Mouse (Mus musculus) kidney, adult 11 months (tissue): ENCODE results near the gene Gm45713.
A peak's percentile ranks its signal among the peaks of the same experiment; 100 is the strongest.

Experiments
- DNase-seq: peaks from one replicate; pipeline ENCODE4 v3.0.0; 2022

The Gm45713 gene

DNA sequence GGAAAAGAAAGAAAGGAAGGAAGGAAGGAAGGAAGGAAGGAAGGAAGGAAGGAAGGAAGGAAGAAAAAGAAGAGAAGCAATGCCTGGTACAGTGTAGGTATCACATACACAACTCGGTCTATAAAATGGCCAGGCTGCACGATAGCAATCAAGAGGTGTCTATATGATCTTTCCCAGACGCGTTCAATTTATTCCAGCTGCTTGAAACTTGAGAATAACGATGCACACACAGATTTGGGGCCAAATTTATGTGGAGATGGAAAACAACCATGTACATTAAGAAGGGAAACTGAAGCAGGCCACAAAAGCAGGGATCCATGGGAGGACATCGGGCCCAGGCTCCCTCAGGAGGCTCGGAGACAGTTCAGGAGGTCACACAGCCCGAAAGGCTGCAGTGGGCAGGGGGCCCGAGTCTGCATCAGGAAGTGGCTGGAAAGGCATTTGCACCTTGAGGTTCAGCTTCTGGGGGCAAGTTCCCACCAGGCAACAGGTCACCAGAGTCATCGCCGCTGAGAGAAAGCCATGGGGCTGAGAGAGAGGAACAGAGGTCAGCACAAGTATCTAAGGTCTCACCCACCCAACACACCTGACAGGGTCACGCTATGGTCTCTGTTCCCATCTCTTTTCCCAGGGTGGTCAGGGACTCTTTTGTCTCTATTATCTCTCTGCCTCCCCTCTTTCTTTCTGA lies 43.1 kb downstream of the Gm45713 start:
- no peak for DNase-seq

DNA sequence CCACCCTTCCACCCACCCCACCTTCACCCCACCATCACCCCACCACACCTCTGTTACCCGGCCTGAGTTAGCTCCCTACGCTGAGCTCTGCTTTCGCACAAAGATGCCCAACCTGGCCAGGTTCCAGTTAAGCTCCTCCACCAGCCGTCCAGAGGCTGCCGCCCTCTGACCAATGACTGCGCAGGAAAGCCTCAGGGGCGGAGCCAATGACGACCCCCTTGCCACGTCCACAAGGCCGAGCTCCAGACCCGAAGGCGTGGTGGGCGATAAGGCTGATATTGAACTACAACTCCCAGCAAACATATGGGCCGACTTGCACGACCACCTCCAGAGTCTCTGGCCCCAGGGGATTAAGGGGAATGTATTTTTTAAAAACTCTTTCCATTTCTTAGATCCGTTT lies 44.0 kb downstream of the Gm45713 start, which contains the start of gene Rcn3:
Gene Rcn3, minus strand, starts transcription at position 174 of the 400 bp plus-strand sequence.
- DNase-seq = peak; percentile 66

GRCm38 (mm10) chr7:45091001-45091990 lies 44.7 kb downstream of the Gm45713 start:
- DNase-seq = no peak

- no peak for DNase-seq
Observed at GRCm38 (mm10) chr7:45090251-45090977, 45.6 kb downstream of the Gm45713 start.

- no peak for DNase-seq
Observed at GRCm38 (mm10) chr7:45088597-45088996, 47.4 kb downstream of the Gm45713 start.

- DNase-seq = no peak
Observed at GRCm38 (mm10) chr7:45086084-45086483, 49.9 kb downstream of the Gm45713 start.

DNA sequence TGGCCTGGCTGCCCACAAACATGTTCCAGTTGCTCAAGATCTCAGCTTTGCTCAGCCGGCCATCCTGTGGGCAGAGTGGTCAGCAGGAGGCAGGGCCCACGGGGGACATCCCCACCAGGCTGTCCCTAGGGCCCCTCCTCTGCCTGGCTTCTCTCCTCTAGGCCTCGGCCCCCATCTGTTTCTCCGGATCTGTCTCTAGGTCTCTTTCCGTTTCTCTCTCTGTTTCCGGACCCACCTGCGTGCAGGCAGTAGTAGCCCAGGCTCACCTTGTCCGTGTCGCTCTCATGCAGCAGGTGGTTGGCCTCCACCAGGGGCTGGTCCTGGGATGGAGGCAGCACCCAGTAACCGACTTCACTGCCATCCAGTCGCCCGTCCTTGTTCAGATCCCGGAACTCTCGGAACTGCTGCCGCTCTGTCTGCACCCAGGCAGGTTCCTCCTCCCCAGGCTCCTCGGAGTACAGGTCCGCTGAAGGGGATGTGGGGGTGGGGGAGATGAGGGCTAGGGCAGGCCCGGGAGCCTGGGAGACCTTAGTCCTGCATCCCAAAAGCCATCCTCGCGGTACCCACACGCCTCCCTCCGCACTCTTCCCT lies 52.6 kb downstream of the Gm45713 start:
- DNase-seq = no peak

DNA sequence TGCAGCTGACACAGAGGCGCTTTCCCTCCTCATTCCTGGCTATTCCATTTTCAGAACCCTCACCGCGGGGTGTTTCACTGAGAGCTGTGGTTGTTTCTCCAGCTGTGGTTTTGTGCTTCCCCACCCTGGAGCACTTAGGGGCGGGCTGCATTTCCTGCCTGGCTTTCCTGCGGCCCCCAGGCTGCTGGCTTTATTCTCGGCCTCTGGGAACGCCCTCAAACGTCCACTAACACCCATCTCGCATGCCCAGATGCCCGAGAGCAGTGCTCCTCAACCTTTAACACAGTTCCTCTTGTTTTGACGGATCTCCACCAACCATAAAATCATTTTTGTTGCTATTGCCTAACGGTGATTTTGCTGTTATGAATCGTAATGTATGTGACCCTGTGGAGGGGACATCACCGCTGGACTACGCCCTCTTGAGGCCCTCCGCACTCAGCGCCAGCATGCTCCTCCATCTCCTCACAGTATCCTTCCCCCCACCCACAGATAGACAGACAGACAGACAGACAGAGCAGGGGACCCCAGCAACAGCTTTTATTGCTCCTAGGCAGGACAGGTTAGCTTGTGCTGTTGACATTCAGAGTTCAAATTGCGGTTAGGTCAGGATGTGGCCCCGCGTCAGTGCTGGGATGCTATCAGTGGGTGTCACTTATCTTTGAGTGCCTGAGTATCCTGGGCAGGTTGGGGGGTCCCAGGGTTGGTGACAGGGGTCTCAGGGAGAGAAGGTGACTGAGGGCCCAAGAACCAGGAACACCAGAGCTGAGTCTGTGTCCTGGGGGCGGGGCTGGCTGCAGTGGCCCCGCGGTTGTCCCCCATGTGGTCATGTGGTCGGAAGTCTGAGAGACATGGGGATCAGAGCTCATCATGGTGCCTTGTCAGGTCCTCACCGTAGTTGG lies 53.4 kb downstream of the Gm45713 start:
- no peak for DNase-seq

GRCm38 (mm10) chr7:45081016-45081415 lies 55.0 kb downstream of the Gm45713 start:
- DNase-seq = no peak

- DNase-seq = peak; percentile 84
Observed at GRCm38 (mm10) chr7:45079856-45080255, 56.2 kb downstream of the Gm45713 start.

DNA sequence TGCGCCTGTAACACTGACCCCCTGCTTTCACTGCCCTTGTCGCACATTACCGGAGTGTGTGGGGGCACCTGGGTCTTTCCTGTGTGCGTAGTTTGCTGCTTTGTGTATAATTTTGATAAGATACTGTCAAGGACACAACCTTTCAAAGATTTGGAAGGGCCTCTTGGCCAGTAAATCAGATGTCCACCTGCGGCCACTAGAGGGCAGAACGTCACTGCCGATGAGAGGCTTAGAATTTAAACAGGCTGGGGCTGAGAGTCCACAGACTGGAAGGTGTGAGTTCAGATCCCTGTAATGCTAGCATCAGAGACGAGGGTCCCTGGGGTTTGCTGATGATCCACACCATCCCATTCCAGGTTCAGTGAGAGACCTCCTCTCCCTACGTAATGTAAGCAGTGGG lies 57.5 kb downstream of the Gm45713 start:
- no peak for DNase-seq

- no peak for DNase-seq
Observed at GRCm38 (mm10) chr7:45077829-45078228, 58.2 kb downstream of the Gm45713 start.

GRCm38 (mm10) chr7:45077322-45077721 lies 58.7 kb downstream of the Gm45713 start:
- no peak for DNase-seq

GRCm38 (mm10) chr7:45076501-45076900 lies 59.5 kb downstream of the Gm45713 start:
- DNase-seq = no peak
